Mouse (Mus musculus) ES-E14 (cell line): ENCODE results near the gene Slc4a1. TPM values are rescaled to one million over a fixed set of nuclear protein-coding genes. Genes with fewer than 3 reads are reported as not detected.

ENCODE experiments used
- DNase-seq: peaks from one replicate; pipeline ENCODE4 v3.0.0-alpha.2; 2013; ENCODE audit warnings: low read depth, low spot score
- H3K27ac ChIP-seq: 2 replicates; pipeline ENCODE4 v1.5.1; 2012; ENCODE audit warnings: low read depth, mild to moderate bottlenecking, low read length, moderate library complexity, mixed read lengths; ENCODE audit not compliant: poor library complexity, insufficient read depth, severe bottlenecking
- H3K36me3 ChIP-seq: 2 replicates; pipeline ENCODE4 v1.6.1; 2012; ENCODE audit warnings: mild to moderate bottlenecking, low read length, moderate library complexity, mixed read lengths; ENCODE audit not compliant: control insufficient read depth, poor library complexity, insufficient read depth, severe bottlenecking
- H3K4me1 ChIP-seq, 2 experiments: fragments of 150-350 bp in 1 of 2; sonication (generic) in 1 of 2; 2 replicates each; pipeline ENCODE4 v1.6.1; 2012; ENCODE audit warnings: low read length in 2 of 2, mild to moderate bottlenecking in 1 of 2, mixed read lengths in 1 of 2; ENCODE audit not compliant: control insufficient read depth in 2 of 2, insufficient read depth in 2 of 2, poor library complexity in 1 of 2
- H3K4me3 ChIP-seq, 2 experiments: fragments of 150-350 bp in 1 of 2; sonication (generic) in 1 of 2; 2 replicates each; pipeline ENCODE4 v1.5.1; 2012; ENCODE audit warnings: low read length in 2 of 2, low read depth in 1 of 2, mild to moderate bottlenecking in 1 of 2, mixed read lengths in 1 of 2; ENCODE audit not compliant: insufficient read depth in 1 of 2, poor library complexity in 1 of 2, severe bottlenecking in 1 of 2
- H3K9ac ChIP-seq: 2 replicates; pipeline ENCODE4 v1.6.1; 2012; ENCODE audit warnings: low read depth, mild to moderate bottlenecking, low read length, mixed read lengths; ENCODE audit not compliant: poor library complexity, insufficient read depth, severe bottlenecking
- H3K9me3 ChIP-seq: fragments of 150-350 bp; sonication (generic); 2 replicates; pipeline ENCODE4 v1.6.1; 2012; ENCODE audit warnings: low read depth, mild to moderate bottlenecking, low read length; ENCODE audit not compliant: control insufficient read depth, insufficient read depth
- CHD2 ChIP-seq: IDR thresholded peaks from 2 replicates; pipeline ENCODE4 v1.6.1; 2014; ENCODE audit warnings: mild to moderate bottlenecking, low read depth, low read length, inconsistent platforms
- HCFC1 ChIP-seq: IDR thresholded peaks from 2 replicates; pipeline ENCODE4 v1.6.1; 2012; ENCODE audit warnings: low read length, inconsistent platforms, borderline replicate concordance; ENCODE audit not compliant: insufficient read depth
- MAFK ChIP-seq: IDR thresholded peaks from 2 replicates; pipeline ENCODE4 v1.6.1; 2014; ENCODE audit warnings: mild to moderate bottlenecking, low read depth, low read length, inconsistent platforms; ENCODE audit not compliant: insufficient read depth
- ZC3H11A ChIP-seq: IDR thresholded peaks from 2 replicates; pipeline ENCODE4 v1.6.1; 2012; ENCODE audit warnings: low read depth, mild to moderate bottlenecking, inconsistent platforms, low read length, borderline replicate concordance
- ZNF384 ChIP-seq: IDR thresholded peaks from 2 replicates; pipeline ENCODE4 v1.6.1; 2012; ENCODE audit warnings: low read depth, low read length, inconsistent platforms
- in situ Hi-C, 2 experiments: fragments of 600-800 bp; cut with MboI; formaldehyde crosslinking; loops; one replicate each; pipeline ENCODE4 v1.15.1; 2025; ENCODE audit warnings: low sequenced_read_pairs in 2 of 2, inconsistent platforms in 1 of 2; ENCODE audit not compliant: unreplicated experiment in 2 of 2
- total RNA-seq: library from RNA; depleted of rRNA; stranded (reverse); fragments of 300-350 nt; gene quantifications from 2 replicates; pipeline ENCODE4 v1.2.3, GENCODE M21; 2012

The Slc4a1 gene
- total RNA-seq, 1 experiment: 0.18 TPM

GRCm38 (mm10) chr11:102349189-102349954, 16.6 kb downstream of the Slc4a1 start:
- DNase-seq: no peak
- Histone ChIP-seq H3K9me3 (no peaks in the 10 kb centered on the region), H3K4me3 (no peak overlapping the region), H3K9ac (no peak overlapping the region), H3K36me3 (no peaks in the 10 kb centered on the region), H3K27ac (no peak overlapping the region), H3K4me1 (peaks cover 0 to 10% of the 10 kb centered on the region in 2 experiments; a peak in 2 of 4 replicates)
- no peak for TF ChIP-seq HCFC1
- no peak for TF ChIP-seq MAFK
- no peak for TF ChIP-seq ZNF384
- TF ChIP-seq ZC3H11A: no peak
- no peak for TF ChIP-seq CHD2
- in situ Hi-C loops: no loop called here

- Histone ChIP-seq H3K4me3 (no peak overlapping the region), H3K9me3 (no peaks in the 10 kb centered on the region), H3K4me1 (peaks cover 0 to 13% of the 10 kb centered on the region in 2 experiments; a peak in 2 of 4 replicates), H3K9ac (no peak overlapping the region), H3K27ac (no peak overlapping the region), H3K36me3 (no peaks in the 10 kb centered on the region)
- no peak for DNase-seq
- TF ChIP-seq CHD2 (no peak), ZNF384 (no peak), HCFC1 (no peak), ZC3H11A (no peak), MAFK (no peak)
- in situ Hi-C loops: no loop called here
Measured at GRCm38 (mm10) chr11:102348771-102349170, 17.2 kb downstream of the Slc4a1 start.

- peaks cover under 1 to 15% of the 10 kb centered on the region in 2 experiments; a peak in 2 of 4 replicates for H3K4me1 ChIP-seq
- DNase-seq: no peak
- no peaks in the 10 kb centered on the region for H3K9me3 ChIP-seq
- TF ChIP-seq MAFK (no peak), HCFC1 (no peak), ZC3H11A (no peak), CHD2 (no peak), ZNF384 (no peak)
- H3K9ac ChIP-seq: no peak overlapping the region
- no peak overlapping the region for H3K4me3 ChIP-seq
- no peak overlapping the region for H3K27ac ChIP-seq
- in situ Hi-C loops: no loop called here
- H3K36me3 ChIP-seq: no peaks in the 10 kb centered on the region
Measured at GRCm38 (mm10) chr11:102348101-102348585, 17.9 kb downstream of the Slc4a1 start.

GRCm38 (mm10) chr11:102347683-102348082, 18.3 kb downstream of the Slc4a1 start:
- no peaks in the 10 kb centered on the region for H3K36me3 ChIP-seq
- no peak overlapping the region for H3K9ac ChIP-seq
- DNase-seq: no peak
- no peaks in the 10 kb centered on the region for H3K9me3 ChIP-seq
- H3K4me1 ChIP-seq: peaks cover 2 to 11% of the 10 kb centered on the region in 2 experiments; a peak in 2 of 4 replicates
- H3K4me3 ChIP-seq: no peak overlapping the region
- TF ChIP-seq CHD2: no peak
- TF ChIP-seq HCFC1: no peak
- TF ChIP-seq ZC3H11A: no peak
- TF ChIP-seq ZNF384: no peak
- TF ChIP-seq MAFK: no peak
- in situ Hi-C loops: no loop called here
- H3K27ac ChIP-seq: no peak overlapping the region

GRCm38 (mm10) chr11:102346926-102347325, 19.1 kb downstream of the Slc4a1 start:
- in situ Hi-C loops: no loop called here
- Histone ChIP-seq H3K4me3 (no peak overlapping the region), H3K9ac (no peak overlapping the region), H3K36me3 (no peaks in the 10 kb centered on the region), H3K4me1 (peaks cover 2 to 7% of the 10 kb centered on the region in 2 experiments; a peak in 1 of 4 replicates), H3K27ac (no peak overlapping the region), H3K9me3 (no peaks in the 10 kb centered on the region)
- TF ChIP-seq ZC3H11A: no peak
- no peak for TF ChIP-seq CHD2
- TF ChIP-seq MAFK: no peak
- no peak for TF ChIP-seq ZNF384
- TF ChIP-seq HCFC1: no peak
- DNase-seq: no peak
